Mouse (Mus musculus) limb, embryonic 12.5 days (tissue): Measurements from ENCODE around the gene Tbc1d1. TPM values are rescaled to one million over a fixed set of nuclear protein-coding genes. Genes with fewer than 3 reads are reported as not detected.

Source experiments
- ATAC-seq: fragments of 200-750 bp; cut with Nextera tagmentation; 2 replicates; pipeline ENCODE4 v1.8.0; 2017; ENCODE audit warnings: low read depth, moderate TSS enrichment; ENCODE audit not compliant: insufficient number of reproducible peaks, insufficient read depth, low FRiP score, low TSS enrichment
- H3K27ac ChIP-seq: fragments of 300-500 bp; sonication (generic); 2 replicates; pipeline ENCODE4 v1.5.1; 2016; ENCODE audit warnings: mild to moderate bottlenecking, moderate library complexity
- H3K27me3 ChIP-seq: fragments of 300-500 bp; sonication (generic); 2 replicates; pipeline ENCODE4 v1.6.1; 2016; ENCODE audit warnings: mild to moderate bottlenecking, moderate library complexity
- H3K36me3 ChIP-seq: fragments of 300-500 bp; sonication (generic); 2 replicates; pipeline ENCODE4 v1.6.1; 2016; ENCODE audit warnings: mild to moderate bottlenecking, moderate library complexity
- H3K4me1 ChIP-seq: fragments of 300-500 bp; sonication (generic); replicated peaks from 2 replicates; pipeline ENCODE4 v1.6.1; 2016
- H3K4me2 ChIP-seq: fragments of 300-500 bp; sonication (generic); 2 replicates; pipeline ENCODE4 v1.6.1; 2016; ENCODE audit warnings: mild to moderate bottlenecking, moderate library complexity
- H3K4me3 ChIP-seq: fragments of 300-500 bp; sonication (generic); replicated peaks from 2 replicates; pipeline ENCODE4 v1.5.1; 2016; ENCODE audit warnings: mild to moderate bottlenecking
- H3K9ac ChIP-seq: fragments of 300-500 bp; sonication (generic); replicated peaks from 2 replicates; pipeline ENCODE4 v1.6.1; 2016; ENCODE audit warnings: mild to moderate bottlenecking, moderate library complexity
- H3K9me3 ChIP-seq: fragments of 300-500 bp; sonication (generic); 2 replicates; pipeline ENCODE4 v1.6.1; 2016; ENCODE audit warnings: mild to moderate bottlenecking, moderate library complexity
- WGBS: fragments of 180-500 bp; shearing (Covaris S2); methylation state at CpG from one replicate; pipeline ENCODE4 v1.1.7; 2016; 5-methylcytosine and 5-hydroxymethylcytosine counted together
- polyA plus RNA-seq: library from polyadenylated mRNA; unstranded; fragments of >200 nt; fragmentation: Nextera tagmentation; extraction: Ambion mirVana; gene quantifications from 2 replicates; pipeline ENCODE4 v1.2.1, GENCODE M21; 2016

The Tbc1d1 gene
- polyA plus RNA-seq, 1 experiment from 2014 or later = 32.8 TPM

DNA sequence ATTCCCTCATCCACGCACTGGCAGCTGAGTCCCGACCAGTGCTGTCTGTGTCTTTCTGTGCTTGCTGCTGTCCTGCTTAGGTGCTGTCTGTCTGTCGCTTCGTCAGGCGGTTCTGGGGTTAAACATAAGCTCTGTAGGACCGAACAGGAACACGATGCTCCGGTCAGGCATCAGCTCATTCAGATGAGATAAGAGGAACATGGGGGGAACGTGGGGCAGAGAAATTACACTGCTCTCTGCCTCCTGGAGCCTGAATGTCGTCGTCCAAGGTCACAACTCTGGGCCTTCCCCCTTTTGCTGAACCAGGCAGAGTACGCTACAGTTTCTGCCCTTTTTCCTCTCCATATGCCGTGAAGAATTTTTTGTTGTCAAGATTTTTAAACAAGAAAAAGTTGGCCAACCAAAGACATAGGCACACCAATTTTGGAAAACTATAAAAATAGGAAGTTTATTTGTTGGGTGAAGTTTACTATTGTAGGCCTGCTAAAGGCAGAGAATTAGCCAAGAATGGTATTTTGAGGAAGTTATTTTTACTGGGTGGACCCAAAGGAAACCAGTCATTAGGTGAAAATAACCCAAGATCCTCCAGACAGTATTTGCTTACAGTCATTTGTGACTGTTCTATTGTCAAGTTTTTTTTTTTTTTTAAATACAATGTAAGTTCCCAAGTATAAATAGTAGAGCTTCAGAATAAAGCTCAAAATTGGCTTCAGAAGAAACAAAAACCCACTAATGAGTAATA, 85.0 kb downstream of the Tbc1d1 start:
- WGBS = 82% methylated on average over 13 of the region's 13 CpGs

DNA sequence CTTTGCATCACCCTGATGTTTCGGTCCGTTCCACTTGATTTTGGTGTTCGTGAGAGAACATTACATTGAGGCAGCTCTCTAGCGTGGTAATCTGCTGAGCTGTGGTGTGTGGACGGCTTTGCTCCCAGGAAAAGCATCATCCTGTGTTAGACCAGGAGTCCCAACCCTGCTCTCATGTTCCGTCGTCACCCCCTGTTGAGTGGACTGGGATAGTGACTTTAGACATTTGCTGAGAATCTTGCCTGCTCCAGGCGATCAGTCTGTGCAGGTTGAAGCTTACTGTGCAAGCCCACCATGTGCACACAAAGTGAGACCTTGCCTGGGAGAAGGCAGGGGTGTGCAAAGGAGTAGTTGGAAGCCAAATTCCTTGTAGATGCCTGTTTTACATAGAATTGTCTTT, 85.8 kb downstream of the Tbc1d1 start:
- H3K27me3 ChIP-seq = no peaks in the 10 kb centered on the region
- H3K36me3 ChIP-seq = no peaks in the 10 kb centered on the region
- ATAC-seq = no peak
- no peaks in the 10 kb centered on the region for H3K9me3 ChIP-seq
- no peak overlapping the region for H3K4me2 ChIP-seq
- H3K4me1 ChIP-seq = peaks cover 19% of the 10 kb centered on the region
- 88% methylated on average over 8 of the region's 8 CpGs for WGBS
- H3K4me3 ChIP-seq = no peak overlapping the region
- no peak overlapping the region for H3K27ac ChIP-seq
- H3K9ac ChIP-seq = no peak overlapping the region

More for the DNA sequence above, 85.0 kb downstream of the Tbc1d1 start:
- Histone ChIP-seq H3K4me3 (no peak overlapping the region), H3K4me2 (no peak overlapping the region), H3K9ac (no peak overlapping the region), H3K9me3 (no peaks in the 10 kb centered on the region), H3K27me3 (no peaks in the 10 kb centered on the region), H3K27ac (no peak overlapping the region), H3K36me3 (no peaks in the 10 kb centered on the region), H3K4me1 (peaks cover 19% of the 10 kb centered on the region)
- ATAC-seq = no peak

DNA sequence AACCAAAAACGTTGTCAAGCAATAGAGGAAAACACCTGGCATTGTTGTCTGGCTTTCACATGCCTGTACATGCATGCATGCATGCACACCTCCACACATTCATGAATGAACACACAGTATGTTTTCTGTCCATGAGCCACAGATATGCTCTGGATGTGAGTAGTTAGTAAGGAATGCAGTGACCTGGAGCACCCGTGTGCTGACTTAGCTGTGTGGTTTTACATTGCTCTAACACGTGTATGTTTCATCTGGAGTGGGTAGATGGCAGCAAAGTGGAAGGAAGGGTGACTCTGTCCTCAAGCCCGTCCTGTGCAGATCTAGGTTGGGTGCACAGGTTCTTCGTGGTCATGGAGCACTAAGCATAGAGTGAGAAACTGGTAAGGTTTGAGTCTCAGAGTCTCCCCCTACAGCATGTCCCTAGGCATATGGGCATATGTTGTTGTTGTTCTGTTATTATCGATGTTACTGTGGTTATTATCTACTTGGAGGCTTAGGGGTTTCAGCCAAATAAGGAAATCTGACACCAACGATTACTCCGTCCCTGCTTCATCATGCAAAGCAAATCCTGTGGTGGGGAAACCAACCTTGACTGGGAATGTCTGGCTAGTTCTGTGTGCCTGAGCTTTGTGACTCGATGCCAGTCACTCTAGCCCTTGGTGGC, 86.8 kb downstream of the Tbc1d1 start:
- H3K4me2 ChIP-seq = no peak overlapping the region
- H3K36me3 ChIP-seq = no peaks in the 10 kb centered on the region
- 72% methylated on average over 9 of the region's 9 CpGs for WGBS
- H3K27me3 ChIP-seq = no peaks in the 10 kb centered on the region
- no peak overlapping the region for H3K9ac ChIP-seq
- no peak for ATAC-seq
- peaks cover 19% of the 10 kb centered on the region for H3K4me1 ChIP-seq
- H3K27ac ChIP-seq = no peak overlapping the region
- no peak overlapping the region for H3K4me3 ChIP-seq
- H3K9me3 ChIP-seq = no peaks in the 10 kb centered on the region

DNA sequence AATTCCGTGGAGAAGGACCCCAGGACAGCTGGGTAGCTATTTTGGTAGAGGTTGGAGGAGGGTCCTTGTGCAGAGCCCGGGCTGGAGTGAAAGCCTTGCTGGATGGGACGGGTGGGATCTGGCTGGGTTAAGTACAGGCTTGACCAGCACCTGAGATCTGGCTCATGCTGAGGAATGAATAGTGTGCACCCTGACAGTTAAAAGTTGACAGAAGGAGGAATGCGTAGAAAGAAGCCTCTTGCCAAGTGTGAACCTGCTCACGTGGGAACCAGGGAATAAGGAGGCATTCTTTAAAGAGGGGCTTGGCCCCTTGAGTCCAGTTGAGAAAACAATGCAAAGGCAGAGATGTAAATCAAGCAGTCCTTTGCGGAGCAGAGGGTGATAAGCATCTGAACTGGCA, 87.6 kb downstream of the Tbc1d1 start:
- Histone ChIP-seq H3K4me3 (no peak overlapping the region), H3K36me3 (no peaks in the 10 kb centered on the region), H3K27me3 (no peaks in the 10 kb centered on the region), H3K4me1 (peaks cover 19% of the 10 kb centered on the region), H3K9ac (no peak overlapping the region), H3K9me3 (no peaks in the 10 kb centered on the region), H3K4me2 (no peak overlapping the region), H3K27ac (no peak overlapping the region)
- no peak for ATAC-seq
- WGBS = 50% methylated on average over 6 of the region's 6 CpGs

DNA sequence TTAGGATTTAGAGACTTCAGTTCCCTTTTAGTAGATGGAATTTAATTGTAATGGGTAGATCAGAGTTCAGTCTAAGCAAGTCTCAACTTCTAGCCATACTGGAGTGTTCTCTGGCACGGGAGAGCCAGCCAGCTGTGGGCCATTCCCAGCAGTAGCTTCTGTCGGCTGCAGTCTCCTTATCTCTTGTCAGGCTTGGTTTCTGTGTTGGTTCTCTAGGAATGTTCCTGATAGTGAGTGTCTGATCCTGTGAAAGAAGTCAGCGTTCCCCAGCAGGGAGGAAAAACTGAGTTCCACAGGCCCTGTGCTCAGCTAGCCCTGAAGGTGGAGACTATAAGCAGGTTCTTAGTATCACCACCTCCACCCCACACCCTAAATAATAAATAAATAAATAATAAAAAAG, 88.2 kb downstream of the Tbc1d1 start:
- WGBS = 50% methylated on average over 3 of the region's 3 CpGs
- no peaks in the 10 kb centered on the region for H3K9me3 ChIP-seq
- no peak for ATAC-seq
- H3K27ac ChIP-seq = no peak overlapping the region
- H3K9ac ChIP-seq = no peak overlapping the region
- no peaks in the 10 kb centered on the region for H3K27me3 ChIP-seq
- H3K36me3 ChIP-seq = no peaks in the 10 kb centered on the region
- H3K4me1 ChIP-seq = peaks cover 19% of the 10 kb centered on the region
- no peak overlapping the region for H3K4me3 ChIP-seq
- no peak overlapping the region for H3K4me2 ChIP-seq

DNA sequence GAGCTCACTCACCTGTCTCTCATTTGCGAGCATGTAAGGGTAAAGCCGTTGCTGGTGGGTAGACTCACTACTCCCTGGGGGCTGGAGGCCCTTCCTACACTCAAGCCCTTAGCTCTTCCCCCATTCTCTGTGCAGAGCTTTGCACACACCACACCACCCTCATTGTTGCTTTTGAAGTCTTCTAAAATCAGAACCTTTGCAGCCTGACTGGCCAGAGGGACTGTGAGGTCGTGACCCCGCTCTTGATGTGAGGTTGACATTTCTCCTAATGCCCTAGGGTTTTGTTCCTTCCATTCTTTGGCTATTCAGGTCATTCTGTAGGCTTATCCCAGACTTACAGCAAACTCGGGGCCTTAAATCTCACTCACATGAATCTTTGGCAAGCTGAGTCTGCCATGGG, 88.6 kb downstream of the Tbc1d1 start:
- 53% methylated on average over 5 of the region's 5 CpGs for WGBS
- Histone ChIP-seq H3K27me3 (no peaks in the 10 kb centered on the region), H3K4me3 (no peak overlapping the region), H3K9ac (no peak overlapping the region), H3K4me1 (peaks cover 19% of the 10 kb centered on the region), H3K27ac (no peak overlapping the region), H3K36me3 (no peaks in the 10 kb centered on the region), H3K9me3 (no peaks in the 10 kb centered on the region), H3K4me2 (no peak overlapping the region)
- ATAC-seq = no peak

DNA sequence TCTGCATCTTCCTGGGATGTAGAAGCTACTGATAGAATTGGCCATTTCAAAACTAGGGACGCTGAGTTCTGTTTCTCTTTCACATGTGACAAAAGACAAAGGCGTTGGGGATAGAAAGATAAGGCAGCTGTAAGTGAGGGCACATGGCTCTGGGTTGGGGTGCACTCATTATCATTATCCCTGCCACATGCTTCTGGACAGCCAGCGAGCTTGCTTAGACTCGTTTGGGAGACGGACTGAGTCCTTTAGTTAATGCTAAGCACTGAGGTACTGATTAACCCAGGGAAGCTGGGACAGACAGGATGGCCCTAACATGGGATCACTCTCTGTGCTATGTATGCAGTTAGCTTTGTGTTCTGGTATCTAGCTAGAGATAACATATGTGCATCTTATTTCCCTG, 95.3 kb downstream of the Tbc1d1 start:
- H3K9me3 ChIP-seq = no peaks in the 10 kb centered on the region
- H3K9ac ChIP-seq = no peak overlapping the region
- no peak overlapping the region for H3K4me2 ChIP-seq
- H3K4me1 ChIP-seq = 0 out of 2 replicates have a peak, but pooled peaks cover 3% of the 10 kb centered on the region
- WGBS = 77% methylated on average over 5 of the region's 5 CpGs
- no peaks in the 10 kb centered on the region for H3K27me3 ChIP-seq
- H3K36me3 ChIP-seq = peaks cover 1% of the 10 kb centered on the region; the same call in 1 of the 2 replicates
- no peak for ATAC-seq
- no peak overlapping the region for H3K27ac ChIP-seq
- H3K4me3 ChIP-seq = no peak overlapping the region

DNA sequence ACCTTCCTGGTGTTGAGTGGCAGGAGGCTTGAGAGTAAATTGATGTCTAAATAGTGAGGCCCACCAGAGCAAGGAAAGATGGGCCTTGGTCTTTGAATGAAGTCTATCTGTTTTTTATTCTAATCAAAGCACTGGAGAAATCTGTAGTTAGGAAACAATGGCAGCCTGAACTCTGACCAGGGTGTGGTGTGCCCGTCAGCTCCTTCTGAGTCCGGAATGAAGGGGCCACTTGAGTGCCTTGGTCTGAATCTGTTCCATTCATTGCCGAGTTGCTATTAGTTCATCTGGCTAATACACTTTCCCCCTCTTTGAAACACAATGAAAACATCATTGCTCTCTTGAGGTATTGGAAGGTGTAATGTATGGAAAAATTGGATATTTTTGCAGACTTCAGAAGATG, 98.2 kb downstream of the Tbc1d1 start:
- Histone ChIP-seq H3K9me3 (no peaks in the 10 kb centered on the region), H3K4me1 (0 out of 2 replicates have a peak, but pooled peaks cover 3% of the 10 kb centered on the region), H3K27me3 (no peaks in the 10 kb centered on the region), H3K27ac (no peak overlapping the region), H3K36me3 (peaks cover 19% of the 10 kb centered on the region), H3K4me3 (no peak overlapping the region), H3K9ac (no peak overlapping the region), H3K4me2 (no peak overlapping the region)
- WGBS = 78% methylated on average over 3 of the region's 3 CpGs
- ATAC-seq = no peak

DNA sequence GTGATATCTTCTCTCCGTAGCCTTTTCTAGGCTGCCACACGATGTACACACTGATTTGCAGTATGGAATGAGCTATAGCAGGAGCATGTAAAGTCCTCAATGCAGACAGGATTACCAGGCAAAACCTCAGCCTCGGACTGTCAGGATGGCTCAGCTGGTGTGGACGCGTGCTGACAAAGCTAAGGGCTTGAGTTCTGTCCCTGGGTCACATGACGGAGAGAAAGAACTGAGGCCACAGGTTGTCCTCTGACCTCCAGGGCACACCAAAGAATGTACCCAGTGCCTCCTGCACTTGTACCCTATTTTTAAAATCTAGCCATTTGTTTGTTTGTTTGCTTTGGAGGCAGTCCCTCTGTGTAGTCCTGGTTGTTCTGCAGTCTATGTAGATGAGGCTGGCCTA, 98.9 kb downstream of the Tbc1d1 start:
- no peak for ATAC-seq
- Histone ChIP-seq H3K4me3 (no peak overlapping the region), H3K4me2 (no peak overlapping the region), H3K27me3 (no peaks in the 10 kb centered on the region), H3K9me3 (no peaks in the 10 kb centered on the region), H3K4me1 (0 out of 2 replicates have a peak, but pooled peaks cover 3% of the 10 kb centered on the region), H3K27ac (no peak overlapping the region), H3K9ac (no peak overlapping the region), H3K36me3 (peaks cover 25% of the 10 kb centered on the region)
- 80% methylated on average over 6 of the region's 6 CpGs for WGBS

DNA sequence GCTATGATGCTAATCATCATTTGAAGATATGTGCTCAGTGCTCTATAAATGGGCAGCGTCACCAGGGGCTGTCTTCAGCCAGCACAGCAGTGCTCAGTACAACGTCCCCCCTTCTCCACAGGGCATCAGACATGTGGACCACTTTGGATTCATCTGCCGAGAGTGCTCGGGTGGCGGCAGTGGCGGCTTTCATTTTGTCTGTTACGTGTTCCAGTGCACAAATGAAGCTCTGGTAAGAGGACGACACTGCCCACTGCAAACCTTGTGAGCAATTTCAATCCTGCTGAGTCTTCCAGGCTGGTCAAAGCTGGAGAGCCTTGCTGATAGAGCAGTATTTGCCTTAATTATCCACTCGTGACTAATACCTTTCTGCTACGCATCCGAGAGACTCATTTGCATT, 107.2 kb downstream of the Tbc1d1 start:
- Histone ChIP-seq H3K9me3 (no peaks in the 10 kb centered on the region), H3K4me2 (no peak overlapping the region), H3K4me1 (no peaks in the 10 kb centered on the region), H3K36me3 (peaks cover 23% of the 10 kb centered on the region), H3K9ac (no peak overlapping the region), H3K27me3 (no peaks in the 10 kb centered on the region), H3K4me3 (no peak overlapping the region), H3K27ac (no peak overlapping the region)
- 87% methylated on average over 11 of the region's 11 CpGs for WGBS
- ATAC-seq = no peak

DNA sequence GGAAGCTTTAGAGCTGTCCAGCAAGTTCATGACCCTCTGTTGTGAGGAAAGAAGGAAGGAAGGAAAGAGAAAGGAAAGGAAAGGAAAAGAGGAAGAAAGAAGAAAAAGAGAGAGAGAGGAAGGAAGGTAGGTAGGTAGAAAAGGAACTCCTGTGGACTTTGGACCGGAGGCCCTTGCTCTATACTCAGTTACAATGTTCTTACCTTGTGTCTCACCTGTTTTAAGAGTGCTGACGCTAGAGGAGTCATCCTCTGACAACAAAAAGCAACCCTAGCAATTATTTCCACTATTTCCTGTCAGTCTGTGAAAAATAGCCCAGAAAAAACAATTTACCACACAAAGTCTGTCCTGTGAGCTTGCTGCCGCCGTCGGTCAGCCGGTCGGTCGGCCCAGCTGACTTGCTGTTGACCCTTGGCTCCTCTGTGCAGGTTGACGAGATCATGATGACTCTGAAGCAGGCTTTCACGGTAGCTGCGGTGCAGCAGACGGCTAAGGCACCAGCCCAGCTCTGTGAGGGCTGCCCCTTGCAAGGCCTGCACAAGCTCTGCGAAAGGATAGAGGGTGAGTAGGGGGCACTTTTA, 107.9 kb downstream of the Tbc1d1 start:
- H3K4me2 ChIP-seq = no peak overlapping the region
- 80% methylated on average over 13 of the region's 13 CpGs for WGBS
- H3K4me3 ChIP-seq = no peak overlapping the region
- H3K9ac ChIP-seq = no peak overlapping the region
- H3K9me3 ChIP-seq = no peaks in the 10 kb centered on the region
- no peaks in the 10 kb centered on the region for H3K27me3 ChIP-seq
- peaks cover 20% of the 10 kb centered on the region; the same call in 1 of the 2 replicates for H3K36me3 ChIP-seq
- ATAC-seq = no peak
- no peaks in the 10 kb centered on the region for H3K4me1 ChIP-seq
- no peak overlapping the region for H3K27ac ChIP-seq
